Mouse (Mus musculus): ENCODE data around the gene Efna1.

Efna1 gene

DNA sequence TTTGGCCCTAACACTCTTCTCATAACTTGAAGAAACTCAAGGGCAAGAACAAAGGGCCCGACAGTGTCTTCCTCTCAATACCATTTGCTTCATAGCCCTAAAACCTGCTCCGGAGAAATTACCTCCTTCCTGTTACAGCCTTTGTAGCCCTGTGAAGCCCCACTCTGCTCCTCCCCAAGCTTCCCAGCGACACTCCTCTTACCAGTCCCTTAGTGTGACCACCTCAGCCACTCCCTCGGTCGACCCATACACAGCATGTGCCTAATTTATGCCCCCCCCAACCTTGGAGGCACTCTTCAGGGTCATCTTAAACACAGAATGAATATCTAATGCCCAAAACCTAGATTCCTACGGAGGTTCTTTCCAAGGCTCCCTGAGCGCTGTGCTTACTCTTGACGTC is 2.3 kb downstream of the Efna1 start:
- no peak for DNase-seq (ENCODE audit: low spot score)

DNA sequence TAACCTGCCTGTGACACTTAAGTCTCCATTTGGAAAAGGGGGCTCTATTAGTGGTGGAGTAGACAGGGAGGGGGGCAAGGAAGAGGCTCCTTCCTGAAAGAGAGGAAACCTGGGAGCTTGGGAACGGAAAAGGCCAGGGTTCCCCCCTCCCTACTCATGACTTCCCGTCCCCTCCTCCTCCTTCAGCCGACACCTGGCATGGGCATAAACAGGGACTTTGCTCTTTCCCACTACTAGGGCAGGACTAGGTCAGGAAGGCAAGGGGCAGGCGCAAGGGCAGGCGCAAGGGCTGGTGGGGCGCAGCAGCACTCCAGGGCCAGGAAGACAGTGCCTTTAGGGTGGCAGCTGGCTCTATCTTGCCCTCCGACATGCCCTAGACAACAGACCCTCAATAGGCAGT is 2.8 kb downstream of the Efna1 start:
- no peak for DNase-seq (ENCODE audit: low spot score)

DNA sequence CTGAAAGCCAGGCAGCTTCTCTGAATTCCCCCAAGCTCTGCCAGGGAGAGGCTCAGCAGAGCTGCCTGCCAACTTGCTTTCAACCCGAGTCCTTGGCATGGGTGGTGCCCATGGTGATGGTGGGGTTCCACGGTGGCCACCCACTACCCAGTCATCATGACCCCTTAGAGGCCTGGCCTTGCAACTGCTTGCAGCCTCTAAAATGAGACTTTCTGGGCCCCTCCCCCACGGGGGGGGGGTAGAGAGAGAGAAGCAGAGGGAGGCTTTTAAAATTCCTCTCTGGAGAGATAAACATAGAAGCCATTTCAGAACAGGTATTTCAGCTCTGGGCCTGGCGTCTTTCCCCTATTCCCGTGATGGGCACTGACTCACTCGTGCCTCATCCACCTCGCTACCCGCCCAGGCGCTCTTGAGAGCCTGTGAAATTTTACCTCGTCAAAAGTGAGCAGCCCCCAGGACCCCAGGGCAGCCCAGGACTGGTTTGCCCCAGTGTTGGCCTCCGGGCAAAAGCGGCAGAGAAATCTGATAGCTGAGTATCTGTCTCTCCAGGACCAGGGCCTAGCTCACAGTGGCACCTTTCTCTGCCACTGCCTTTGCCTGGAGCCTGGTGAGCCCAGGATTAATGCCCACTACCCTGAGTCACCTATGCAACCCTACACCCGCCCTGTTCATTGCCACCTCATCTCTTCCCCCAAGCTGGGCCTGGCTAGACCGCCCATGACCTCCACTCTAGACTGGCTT is 3.5 kb downstream of the Efna1 start:
- DNase-seq (ENCODE audit: low spot score), result no peak

DNA sequence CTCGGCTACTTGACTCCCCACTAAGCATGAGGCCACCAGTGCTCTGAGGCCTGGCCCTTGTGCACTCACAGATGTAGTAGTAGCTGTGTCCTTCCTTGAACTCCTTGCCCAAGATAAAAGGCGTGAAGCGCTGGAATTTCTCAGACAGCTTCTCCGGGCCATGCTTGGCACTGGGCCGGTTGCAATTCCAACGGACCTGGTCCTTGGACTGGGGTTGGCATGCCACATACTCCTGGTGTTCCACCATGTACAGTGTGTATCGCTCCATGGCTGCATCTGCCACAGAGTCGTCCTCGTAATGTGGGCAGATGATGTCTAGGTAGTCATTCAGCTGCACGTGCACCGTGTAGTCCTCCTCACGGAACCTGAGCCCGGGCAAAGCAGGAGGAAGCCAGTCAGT is 4.9 kb downstream of the Efna1 start:
- DNase-seq (ENCODE audit: low spot score), result no peak

DNA sequence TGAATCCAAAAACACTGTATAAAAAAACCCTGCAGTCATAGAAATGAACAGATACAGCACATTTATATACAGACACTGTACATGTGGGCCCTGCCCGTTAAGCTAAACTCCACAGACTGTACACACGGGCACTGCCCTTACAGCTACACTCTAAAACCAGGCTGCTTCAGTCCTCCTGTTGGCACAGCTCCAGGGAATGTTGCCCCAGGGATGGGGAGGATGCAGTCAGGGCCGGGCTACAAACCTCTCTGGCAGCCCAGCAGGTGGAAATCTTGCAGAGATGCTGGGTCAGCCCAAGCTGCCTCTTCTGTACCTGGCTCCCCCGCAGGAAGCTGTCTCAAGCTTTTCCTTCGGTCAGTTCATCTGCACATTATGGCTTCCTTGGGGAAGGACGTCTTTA is 9.2 kb downstream of the Efna1 start:
- no peak for DNase-seq (ENCODE audit: low spot score)

DNA sequence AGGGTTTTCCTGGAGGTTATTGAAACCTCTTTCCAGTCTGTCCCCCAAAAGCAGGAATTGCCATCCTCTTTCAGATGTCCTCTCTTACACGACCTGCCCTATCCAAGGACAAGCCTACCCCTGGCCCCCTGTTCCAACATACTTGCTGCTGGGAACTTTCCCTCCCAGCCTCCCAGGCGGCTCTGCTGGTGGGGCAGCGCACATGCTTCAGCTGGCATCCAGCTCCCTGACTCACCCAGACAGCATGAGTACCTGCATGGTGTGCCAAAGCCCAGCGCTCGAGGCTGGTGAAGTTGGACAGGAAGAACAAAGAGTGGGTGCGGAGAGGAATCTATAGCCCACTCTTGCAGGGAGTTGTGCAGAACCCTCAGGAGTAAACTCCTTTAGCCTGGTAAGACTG is 10.1 kb downstream of the Efna1 start:
- DNase-seq (ENCODE audit: low spot score), result no peak

DNA sequence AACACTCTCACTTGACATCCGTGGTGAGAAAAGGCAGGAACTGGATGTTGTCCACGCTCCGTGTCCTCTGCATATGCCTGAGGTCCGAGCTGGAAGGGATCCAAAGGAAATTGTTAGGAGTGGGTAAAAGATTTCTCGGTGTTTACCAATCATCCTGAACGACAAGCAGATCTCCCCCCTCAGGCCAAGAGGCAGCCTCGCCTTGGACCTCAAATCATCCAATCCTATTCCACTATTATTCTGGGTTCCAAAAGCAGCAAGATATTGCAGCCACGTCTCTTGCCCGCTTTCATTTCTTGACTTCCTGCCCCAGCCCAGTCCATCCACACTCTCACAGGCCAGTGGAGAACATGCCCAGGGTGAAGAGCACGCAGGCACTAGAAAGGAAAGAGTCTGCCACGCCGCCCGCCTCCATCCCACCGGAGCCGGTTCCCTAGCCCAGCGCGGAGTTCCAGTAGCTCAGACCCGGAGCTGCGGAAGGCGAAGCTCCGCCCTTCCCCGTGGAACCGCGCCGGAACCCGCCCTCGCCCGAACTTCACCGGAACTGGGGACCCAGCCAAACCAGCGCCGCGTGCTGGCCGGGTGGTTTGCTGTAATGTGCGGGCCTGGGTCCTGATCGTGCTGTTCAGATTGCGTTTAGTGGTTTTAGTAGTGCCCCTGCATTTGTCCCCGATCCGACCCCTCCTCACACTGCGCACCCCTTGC is 10.7 kb downstream of the Efna1 start, which contains the start of gene Slc50a1:
Slc50a1 (minus strand) TSS at position 520 of the 705 bp plus-strand sequence.
- peak; percentile 83 for DNase-seq (ENCODE audit: low spot score)

DNA sequence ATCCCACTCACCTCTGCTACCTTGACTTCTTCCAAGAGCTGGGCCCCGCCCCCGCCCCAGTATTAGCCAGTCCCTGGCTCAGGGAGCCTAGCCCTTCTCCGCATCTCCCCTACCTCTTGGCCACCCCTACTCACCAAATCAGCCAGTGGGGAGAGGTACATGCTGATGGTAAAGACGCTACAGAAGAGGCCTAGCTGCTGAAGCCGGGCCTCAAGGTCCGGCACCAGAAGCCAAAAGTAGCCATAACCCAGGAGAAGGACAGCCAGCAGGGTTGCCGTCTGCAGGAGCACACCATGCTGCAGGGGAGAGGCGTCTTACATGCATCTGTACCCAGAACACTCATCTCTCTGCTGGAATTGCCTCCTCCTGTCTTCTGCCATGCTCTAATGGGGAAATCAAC is 12.0 kb downstream of the Efna1 start:
- no peak for DNase-seq (ENCODE audit: low spot score)

DNA sequence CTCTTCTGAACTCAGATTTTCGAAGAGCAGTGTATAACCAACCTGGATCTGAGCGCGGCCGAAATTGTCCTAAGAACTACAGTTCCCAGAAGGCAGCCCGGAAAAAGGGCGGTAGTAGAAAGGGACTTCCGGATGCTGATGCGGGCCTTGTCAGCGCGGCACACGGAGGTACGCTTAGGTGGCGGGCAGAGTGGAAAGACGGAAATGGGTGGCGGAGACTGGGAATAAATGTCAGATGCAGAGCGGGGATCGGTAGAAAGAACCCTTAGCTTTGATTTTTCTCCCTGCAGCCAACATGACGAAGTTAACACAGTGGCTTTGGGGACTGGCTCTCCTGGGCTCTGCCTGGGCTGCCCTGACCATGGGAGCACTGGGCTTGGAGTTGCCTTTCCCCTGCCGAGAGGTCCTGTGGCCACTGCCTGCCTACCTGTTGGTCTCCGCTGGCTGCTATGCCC is 14.5 kb downstream of the Efna1 start:
- no peak for DNase-seq (ENCODE audit: low spot score)

DNA sequence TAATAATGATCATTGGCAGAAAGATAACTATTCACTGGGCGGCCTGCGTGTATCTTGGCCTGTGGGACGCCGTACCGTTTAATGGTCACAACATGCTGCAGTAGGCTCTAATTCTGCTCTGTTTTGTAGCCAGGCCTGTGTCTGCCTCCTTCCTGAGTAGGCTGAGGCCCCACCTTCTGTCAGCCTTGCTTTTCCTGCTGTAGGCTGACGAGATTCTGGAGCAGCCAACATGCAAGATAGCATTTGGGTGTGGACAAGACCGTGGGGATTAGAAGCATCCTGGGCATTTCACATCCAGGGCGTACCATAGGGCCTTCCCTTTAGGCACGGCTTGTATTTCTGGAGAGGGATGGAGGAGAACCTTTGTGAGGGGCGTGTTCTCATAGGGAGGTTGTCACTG is 18.5 kb downstream of the Efna1 start:
- no peak for DNase-seq (ENCODE audit: low spot score)

DNA sequence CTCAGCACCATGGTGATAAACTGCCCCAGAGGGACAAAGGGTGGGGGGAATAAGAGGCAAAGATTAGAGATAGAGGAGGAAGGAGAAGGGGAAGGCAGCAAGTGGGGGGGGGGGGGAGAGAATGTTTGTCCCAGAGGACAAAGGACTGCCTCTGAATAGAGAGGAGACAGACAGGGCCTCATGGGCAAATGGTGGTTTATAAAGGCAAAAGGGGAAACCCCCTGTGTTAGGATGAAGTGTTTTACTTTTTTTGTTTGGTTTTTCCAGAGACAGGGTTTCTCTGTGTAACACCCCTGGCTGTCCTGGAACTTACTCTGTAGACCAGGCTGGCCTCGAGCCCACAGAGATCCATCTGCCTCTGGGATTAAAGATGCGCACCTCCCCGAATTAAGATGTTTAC is 20.7 kb downstream of the Efna1 start:
- DNase-seq (ENCODE audit: low spot score), result no peak

DNA sequence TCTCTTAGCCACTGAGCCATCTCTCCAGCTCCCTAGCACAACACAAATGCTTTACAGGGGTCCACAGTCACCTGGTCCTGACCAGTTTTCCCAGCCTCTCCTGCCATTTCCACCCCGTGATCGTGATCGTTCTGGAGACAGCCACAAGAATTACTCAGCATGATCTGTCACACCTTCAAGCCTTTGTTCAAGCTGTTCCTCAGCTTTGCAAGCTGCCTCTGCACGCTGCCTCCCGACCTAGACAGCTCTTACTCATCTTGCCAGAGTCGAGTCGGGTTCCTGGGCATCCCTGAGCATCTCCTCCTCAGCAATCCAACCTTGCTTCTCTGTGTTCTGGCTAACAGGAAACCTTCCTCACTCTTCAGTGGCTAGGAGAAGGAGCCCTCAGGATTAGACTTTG is 21.9 kb downstream of the Efna1 start, which contains the start of gene Dpm3:
Dpm3 (plus strand) TSS at position 283 of the 400 bp plus-strand sequence.
- no peak for DNase-seq (ENCODE audit: low spot score)

DNA sequence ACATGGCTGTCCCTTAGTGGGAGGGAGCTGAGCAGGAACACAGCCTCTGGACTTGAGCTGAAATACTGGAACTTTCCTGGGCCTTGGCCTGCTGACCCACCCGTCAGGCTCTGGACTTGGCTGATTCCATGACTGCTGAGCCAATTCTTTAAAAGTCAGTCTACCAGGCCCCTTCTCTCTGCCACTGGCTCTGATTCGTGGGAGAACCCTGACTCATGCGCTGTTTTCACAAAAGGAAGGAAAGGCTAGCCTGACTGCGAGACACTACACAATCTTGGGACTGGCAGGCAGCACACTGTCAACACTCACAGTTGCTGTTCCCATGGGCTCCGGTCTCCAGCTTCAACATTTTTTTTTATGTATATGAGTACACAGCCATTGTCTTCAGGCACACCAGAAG is 24.8 kb downstream of the Efna1 start:
- DNase-seq (ENCODE audit: low spot score), result no peak

DNA sequence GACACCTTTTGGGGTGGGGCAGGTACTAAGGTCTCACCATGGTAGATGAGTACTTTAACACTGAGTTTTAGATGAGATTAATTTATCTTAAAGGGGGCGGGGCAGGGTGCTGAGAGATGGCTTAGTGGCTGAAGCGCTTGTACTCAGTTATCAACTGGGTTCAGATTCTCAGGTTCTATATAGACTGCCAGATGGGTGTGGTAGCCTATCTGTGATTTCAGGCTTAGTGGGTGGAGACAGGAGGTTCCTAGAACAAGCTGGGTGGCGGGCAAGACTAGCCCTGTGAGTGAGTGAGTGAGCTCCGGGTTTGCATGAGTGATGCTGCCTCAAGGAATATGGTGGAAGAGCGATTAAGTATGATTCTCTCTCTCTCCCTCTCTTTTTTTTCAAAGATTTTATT is 25.9 kb downstream of the Efna1 start:
- no peak for DNase-seq (ENCODE audit: low spot score)

DNA sequence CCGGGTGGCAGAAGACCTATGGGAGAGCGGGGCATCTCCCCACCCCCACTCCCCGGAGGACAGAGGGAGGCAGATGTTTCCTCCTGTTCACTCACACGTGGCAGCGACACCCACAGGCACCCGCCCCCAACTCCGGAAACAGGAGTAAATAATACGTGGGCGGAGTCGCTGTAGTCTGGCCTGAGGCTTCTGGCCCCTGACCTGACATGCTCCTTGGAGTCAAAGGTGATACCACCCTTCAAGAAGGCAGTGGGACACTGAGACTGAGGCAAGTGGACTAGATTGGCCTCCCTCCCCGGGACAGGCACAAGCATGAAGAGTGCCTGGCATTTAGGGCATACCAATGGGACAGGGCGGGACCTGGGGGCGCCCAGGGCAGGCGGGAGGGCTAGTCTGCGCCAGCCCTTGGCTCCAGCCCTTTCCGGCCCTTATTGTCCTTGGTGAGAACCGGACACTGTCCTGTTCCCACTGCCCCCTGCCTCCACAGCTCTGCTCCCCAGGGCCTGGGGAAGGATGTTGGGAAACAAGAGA is 29.5 kb downstream of the Efna1 start:
- DNase-seq (ENCODE audit: low spot score), result no peak

DNA sequence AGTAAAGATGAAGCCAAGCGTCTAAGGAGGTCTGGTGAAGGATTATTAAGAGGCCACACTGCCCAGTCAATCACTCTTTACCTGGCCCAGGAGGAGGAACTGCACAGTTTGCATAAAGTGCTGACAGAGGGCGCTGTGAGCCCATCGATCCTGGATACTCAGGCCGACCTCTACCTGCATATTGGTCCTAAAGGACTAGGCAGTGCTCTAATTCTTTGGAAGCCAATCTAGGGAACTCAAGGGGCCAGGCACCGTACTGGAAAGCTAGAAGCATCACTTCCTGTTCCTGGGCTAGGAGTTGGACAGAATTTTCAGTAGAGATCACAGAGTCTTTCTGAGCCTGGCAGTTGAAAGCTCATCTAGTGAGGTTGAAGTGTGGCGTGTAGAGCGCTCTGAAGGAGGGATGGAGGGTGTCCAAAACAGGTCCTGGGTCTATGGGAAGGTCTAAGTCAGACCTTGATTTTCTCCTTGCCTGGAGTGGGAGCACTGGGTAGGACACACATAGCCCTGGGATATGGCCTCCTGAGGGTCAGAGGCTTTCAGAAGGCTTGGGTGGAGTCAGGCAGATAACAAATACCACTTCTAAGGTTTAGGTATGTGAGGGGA is 30.4 kb downstream of the Efna1 start:
- no peak for DNase-seq (ENCODE audit: low spot score)

DNA sequence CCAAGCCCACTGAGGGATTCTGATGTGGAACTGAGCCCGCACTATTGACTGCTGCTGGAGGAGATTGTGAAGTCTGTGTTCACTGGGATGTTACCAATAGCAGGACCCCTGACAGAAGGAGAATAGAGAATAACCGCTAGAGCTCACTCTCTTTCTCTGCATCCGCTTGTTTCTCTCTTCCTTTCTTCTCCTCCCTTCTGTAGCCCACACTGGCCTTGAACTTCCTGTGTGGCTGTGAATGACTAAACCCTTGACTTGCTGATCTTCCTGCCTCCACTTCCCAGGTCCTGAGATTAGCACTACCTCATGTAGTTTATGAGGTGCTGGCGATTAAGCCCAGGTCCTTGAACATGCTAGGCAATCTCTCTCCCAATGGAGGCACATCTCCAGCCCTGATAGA is 33.5 kb downstream of the Efna1 start:
- DNase-seq (ENCODE audit: low spot score), result no peak

DNA sequence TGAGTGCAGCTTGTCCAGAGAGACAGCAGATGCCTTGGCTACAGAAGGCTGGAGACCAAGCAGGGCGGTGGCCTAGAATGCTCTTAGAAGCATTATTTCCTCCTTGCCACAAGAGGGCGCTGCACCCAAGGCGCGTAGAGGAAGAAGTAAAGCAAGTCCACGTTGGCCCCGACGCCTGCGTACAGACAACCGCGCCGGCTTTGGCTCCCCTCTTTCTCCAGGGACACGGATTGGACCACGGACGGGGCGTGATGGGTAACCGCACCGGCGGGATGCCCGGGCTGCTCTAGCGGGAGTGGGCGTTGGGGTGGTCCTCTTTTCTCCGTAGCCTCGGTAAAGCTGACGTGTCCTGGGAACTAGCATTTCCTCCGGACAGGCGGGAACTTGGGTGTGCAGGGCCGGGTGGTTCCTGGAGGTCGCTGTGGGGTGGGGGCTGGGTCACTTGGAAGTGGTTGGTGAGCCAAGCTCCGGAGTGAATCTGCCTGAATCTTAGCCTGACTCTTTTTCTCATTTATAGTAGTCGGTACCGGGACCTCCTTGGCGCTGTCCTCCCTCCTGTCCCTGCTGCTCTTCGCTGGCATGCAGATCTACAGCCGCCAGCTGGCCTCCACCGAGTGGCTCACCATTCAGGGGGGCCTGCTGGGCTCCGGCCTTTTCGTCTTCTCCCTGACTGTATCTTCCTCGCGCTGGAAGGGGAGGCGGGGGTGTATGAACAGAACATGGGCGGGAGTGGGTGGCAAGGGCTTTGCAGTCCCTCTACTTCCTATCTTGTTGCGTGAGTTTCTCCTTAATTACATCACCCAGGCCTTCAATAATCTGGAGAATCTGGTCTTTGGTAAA is 34.5 kb downstream of the Efna1 start, which contains the start of gene Trim46:
Trim46 (minus strand) TSS at position 49 of the 840 bp plus-strand sequence.
- DNase-seq (ENCODE audit: low spot score), result peak; percentile 80

DNA sequence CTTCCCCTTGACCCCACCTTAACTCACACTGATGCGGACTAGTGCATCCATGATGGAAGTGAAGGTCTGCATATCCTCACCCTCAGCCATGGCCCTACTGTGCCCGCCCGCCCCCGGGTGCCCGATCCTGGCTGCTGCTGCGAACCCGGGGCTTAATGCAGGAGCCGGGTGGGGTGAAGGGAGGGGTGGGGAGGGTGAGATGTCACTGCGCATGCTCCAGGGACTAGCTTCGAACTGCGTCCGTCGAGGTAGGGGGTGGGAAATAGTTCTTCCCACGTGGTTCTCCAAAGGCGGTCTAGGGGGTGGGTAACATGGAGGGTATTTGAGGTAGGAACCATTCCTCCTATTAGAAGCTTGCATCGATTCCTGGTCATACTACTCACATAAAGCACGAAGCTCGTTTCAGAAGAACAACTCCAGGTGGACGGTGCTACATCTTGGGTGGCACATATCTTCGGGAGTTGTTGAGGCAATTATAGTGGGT is 35.2 kb downstream of the Efna1 start, which contains the start of gene Krtcap2:
Krtcap2 (plus strand) TSS at position 279 of the 484 bp plus-strand sequence.
- no peak for DNase-seq (ENCODE audit: low spot score)

DNA sequence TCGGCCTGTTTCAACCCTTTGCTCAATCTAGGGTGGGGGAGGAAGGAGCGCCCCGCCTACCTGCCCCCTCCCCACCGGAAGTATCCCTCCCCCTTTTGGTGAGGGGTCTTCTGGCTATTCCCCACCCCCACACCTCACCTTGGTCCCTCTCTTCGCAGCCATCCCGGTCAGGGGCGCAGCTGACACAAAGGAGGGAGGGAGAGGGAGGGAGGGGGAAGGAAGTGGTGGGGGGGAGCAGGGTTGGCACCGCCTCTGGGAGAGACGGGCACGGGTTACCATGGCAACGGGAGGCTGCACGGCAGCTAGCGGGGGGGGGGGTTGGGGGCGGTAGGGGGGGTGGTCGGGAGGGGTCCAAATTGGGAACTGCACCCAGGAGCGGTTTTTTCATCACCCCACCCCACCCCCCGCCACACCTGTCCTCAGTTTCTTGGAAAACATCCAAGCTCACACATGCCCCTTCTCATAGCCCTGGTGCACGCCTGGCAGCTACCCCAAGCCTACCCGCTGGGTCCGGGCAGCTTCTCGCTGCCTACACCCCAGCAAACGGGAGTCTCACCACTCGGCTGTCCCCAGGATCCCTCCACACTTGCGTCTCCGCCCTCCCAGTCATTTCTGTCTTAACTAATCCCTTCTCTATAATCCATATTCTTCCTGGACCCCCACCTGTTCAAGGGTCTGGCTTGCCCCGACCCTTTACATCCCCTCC is 35.8 kb downstream of the Efna1 start:
- DNase-seq (ENCODE audit: low spot score), result no peak

Measured in ovary, postnatal 10 days (tissue).